Mouse (Mus musculus): Measurements from ENCODE around the gene Mocs3.
A peak's percentile ranks its signal among the peaks of the same experiment; 100 is the strongest.

Gene Mocs3

DNA sequence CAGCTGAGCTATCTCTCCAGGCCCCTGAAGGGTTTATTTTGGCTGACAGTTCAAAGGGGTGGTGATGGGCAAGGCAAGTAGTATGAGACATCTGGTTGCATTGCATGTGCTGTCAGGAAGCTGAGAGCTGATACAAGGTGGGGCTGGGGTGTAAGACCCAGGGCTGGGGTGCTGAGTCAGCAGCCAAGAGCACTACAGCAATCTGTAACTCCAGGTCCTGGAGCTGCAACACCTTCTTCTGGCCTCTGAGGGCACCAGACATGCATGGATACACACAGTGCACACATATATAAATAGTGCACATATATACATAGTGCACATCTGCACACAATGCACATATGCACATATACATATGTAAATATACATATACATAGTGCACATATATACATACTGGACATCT, 12.4 kb downstream of the Mocs3 start:
- DNase-seq (ENCODE audit: low spot score) = no peak

DNA sequence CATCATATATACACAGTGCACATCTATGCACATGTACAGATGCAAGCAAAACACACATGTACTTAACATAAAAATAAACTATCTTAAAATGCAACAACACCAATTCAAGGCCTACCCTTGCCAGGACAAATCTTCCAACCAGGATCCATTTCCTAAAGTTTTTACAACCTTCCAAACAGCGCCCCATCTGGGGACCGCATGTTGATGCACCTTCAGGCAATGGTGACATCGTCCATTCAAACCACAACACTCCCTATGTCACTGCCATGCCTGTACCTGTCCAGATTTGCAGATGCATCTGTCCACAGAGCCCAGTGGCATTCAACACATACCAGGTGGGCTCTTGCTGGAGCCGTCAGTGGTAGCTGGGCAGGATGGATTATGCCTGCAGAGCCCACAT, 12.9 kb downstream of the Mocs3 start:
- no peak for DNase-seq (ENCODE audit: low spot score)

GRCm38 (mm10) chr2:168245571-168245970, 15.1 kb downstream of the Mocs3 start:
- DNase-seq (ENCODE audit: low spot score) = no peak

- no peak for DNase-seq (ENCODE audit: low spot score)
Observed at GRCm38 (mm10) chr2:168248167-168248855, 17.9 kb downstream of the Mocs3 start.

- DNase-seq (ENCODE audit: low spot score) = no peak
Observed at GRCm38 (mm10) chr2:168248856-168249245, 18.4 kb downstream of the Mocs3 start.

DNA sequence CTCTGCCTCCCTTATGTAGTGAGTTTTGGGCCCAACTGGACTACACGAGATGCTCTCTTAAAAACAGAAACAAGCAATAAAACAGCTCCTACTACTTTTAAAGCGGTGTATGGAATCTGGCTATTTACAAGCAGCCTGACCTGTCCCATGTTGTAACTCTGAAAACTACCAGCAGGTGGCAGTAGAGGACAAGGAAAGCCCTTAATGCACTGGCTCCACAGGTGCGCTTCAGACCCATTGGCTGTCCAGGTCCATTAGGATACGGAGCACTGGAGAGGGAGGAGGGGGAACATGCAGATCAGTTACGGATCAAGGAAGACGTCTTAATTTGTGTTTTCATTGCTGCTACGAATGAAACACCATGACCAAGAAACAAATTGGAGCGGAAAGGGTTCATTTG, 19.8 kb downstream of the Mocs3 start:
- peak; percentile 72 for DNase-seq (ENCODE audit: low spot score)

DNA sequence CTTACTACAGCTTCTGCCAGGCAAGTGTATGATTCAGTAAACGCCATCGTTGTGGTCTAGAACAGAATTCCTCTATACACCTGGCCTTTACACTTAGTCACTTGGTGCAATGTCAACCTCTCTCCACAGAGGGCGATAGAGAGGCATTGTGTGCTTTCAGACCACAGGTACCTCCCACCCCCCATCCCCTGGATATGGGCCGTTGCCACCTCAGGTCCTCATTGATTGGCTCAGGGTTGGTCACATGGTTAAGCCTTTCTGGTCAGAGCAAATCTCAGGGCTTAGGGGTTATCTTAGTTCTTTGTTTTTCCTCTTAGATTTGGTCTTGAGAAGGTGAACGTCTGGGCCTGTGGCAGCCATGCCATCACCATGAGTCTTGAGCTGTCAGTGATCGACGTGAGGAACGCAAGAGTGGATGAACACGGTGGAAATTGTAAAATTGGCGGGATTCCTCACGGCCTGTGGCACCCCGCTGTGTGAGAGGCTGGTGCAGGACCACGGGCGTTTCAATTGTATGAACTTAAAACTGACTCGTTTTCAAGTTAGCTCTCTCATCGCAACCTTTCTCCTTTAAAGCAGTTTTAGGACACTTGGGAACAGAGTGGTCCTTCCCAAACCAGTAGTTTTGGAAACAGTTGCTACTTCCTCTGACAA, 22.3 kb downstream of the Mocs3 start:
- DNase-seq (ENCODE audit: low spot score) = no peak

GRCm38 (mm10) chr2:168253822-168254221, 23.4 kb downstream of the Mocs3 start:
- DNase-seq (ENCODE audit: low spot score) = no peak

- DNase-seq (ENCODE audit: low spot score) = no peak
Observed at GRCm38 (mm10) chr2:168256506-168256905, 26.1 kb downstream of the Mocs3 start.

DNA sequence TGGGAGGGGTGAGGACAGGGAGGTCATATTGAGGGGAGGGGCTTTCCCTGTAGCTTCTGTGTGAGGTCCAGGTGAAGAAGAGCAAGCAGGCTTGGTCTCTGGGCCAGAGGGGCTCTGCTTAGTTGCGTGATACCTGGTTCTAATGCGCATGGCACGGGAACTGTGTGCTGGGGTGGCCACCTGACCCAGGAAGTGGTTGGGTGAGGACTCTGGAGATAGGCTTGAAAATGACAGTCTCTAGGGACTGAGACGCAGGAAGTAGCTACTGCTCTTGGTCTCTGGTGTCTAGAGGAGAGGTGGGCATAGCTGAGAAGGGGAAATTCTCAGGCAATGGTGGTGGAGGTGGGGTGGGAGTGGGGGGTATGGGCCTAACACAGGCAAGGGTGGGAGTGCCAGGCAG, 26.8 kb downstream of the Mocs3 start:
- DNase-seq (ENCODE audit: low spot score) = no peak

DNA sequence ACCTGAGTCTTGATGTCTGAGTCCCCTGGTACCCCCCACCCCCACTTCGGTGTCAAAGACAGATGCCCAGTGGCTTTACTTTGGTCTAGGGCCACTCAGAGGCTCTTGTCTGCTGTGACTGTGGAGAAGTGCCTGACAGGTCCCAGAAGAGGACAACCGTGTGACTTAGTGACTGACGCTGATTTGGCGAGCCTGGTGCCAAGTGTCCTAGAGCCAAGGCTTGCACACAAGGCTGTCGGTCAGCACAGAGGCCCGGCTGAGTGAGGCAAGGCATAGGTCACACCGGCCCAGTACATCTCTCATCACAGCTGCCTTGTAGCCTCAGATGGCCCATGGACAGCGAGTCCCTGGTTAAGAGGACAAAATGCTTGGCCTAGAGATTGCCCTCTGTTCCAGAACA, 28.6 kb downstream of the Mocs3 start:
- DNase-seq (ENCODE audit: low spot score) = no peak

DNA sequence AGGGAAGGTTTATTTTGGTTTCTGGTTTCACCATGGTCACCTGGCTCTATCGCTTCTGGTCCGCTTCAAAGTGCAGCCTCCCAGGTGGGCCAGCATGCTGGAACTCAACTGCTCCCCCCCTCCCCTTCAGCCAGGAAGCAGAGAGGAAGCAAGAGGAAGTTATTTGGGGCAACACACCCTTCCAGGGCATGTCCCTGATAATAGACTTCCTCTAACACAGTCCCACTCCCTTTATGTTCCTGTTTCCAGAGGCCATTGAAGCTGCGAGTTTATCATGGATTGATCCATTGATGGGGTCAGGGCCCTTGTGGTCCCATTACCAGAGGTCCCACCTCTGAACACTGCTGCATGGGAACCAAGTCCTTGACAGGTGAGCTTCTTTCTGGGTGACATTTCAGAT, 29.7 kb downstream of the Mocs3 start:
- DNase-seq (ENCODE audit: low spot score) = no peak

- DNase-seq (ENCODE audit: low spot score) = no peak
Observed at GRCm38 (mm10) chr2:168260900-168261299, 30.5 kb downstream of the Mocs3 start.

DNA sequence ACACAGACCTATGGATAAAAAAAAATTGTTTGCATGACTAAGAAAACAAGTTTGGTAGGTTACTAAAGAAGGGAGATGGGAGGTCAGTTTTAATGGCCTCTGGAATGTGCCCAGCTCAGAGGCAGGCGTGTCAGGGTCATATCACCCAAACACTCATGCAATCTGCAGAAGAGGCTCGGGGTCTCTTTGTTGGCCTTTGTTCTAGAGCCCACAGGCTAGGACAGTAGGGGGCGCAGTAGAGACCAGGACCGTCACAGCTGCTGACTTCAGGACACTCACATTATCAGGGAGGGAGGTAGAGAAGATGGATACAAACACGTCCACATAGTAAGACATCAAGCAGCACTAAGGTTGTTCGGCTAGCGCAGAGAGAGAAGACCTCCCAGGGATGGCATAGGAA, 37.6 kb downstream of the Mocs3 start:
- DNase-seq (ENCODE audit: low spot score) = no peak

DNA sequence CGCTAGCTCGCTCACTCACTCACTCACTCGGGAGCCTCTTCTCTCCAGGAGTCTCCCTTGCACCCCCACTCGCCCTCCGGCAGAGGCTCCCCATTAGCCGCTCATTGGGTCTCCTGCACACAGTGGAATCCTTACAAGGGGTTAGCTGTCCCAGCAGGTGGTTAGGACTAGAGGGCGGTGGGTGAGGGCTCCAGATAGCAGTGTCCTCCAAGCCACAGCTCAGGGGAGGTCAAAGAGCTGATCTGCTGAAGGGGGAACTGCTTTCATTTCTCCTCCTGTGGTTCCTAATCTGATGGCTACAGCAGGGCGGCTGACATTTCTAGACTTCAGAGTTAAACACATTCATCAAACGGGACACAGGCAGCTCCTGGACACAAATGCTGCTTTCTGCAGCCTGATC, 43.0 kb downstream of the Mocs3 start:
- no peak for DNase-seq (ENCODE audit: low spot score)

DNA sequence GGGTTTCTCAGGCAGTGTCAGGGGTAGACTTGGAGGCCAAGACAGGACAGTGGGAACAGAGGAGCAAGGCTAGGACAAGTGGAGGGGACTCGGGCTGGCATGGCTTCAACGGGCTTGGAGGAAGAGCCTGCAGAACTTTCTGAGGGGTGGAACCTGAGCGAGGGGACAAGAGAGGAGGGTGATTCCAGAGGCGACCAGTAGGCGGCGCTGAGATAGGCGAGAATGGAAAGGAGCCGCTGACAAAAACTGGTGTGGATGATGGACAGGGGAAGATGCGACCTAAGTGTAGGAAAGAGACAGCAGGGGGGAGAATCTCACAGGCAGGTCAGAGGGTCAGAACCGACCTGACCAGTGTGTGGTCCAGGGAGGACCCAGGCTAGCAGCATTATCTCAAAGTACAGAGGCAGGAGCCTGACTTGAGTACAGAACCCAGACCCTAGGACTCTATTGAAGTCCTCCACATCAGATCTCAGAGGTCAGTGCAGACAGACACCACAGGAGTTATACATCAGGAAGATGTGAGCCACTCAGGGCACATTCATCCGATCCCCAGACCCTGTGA, 44.0 kb downstream of the Mocs3 start:
- peak; percentile 45 for DNase-seq (ENCODE audit: low spot score)

DNA sequence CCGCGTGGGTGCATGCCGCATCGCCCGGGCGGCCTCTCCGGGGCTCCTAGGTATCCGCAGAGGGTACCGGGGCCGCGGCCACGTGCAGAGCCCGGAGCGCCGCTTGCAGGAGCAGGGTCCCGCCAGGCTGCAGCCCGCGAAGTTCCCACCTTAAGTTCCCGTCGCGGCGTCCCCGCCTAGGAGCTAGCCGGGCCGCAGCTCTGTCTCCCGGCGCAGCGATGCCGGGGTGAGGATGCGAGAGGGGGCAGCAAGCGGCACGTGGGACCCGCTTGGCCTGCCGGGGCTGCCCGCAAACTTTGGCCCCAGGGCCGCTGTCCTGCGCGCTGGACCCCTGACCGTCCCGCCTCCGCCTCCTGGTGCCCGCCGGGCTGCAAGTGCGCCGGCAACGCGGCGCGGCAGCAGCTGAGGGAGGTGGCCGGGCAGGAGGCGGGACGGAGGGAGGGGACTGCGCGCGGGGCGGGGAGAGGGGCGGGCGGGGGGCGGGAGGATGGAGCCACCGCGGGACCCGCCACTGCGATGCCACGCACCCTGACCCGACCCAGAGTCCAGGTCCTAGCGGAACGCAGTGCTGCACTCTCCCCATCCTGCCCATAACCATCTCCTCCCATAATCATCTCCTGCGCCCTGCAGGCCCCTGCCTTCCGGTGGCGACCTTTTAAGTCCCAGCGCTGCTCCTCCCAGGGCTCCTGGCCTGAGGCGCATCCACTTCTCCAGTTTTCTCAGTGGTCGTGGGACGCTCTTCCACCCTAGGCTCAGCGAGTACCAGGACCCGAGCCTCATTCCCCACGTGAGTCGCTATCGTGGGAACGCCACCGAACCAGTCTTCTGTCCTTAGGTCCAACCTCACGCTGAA, 50.5 kb downstream of the Mocs3 start:
- DNase-seq (ENCODE audit: low spot score) = peak; percentile 27

GRCm38 (mm10) chr2:168281582-168281981, 51.2 kb downstream of the Mocs3 start, which contains the start of gene Kcng1:
Gene Kcng1, minus strand, starts transcription at chr2:168281736.
- no peak for DNase-seq (ENCODE audit: low spot score)
